Mouse (Mus musculus) testis, adult 2 months (tissue): ENCODE measurements around the gene Churc1.

Experiments used
- CTCF ChIP-seq: fragments of 200-500 bp; IDR thresholded peaks from 2 replicates; pipeline ENCODE4 v1.5.1; 2012; ENCODE audit warnings: low read depth, mild to moderate bottlenecking, inconsistent platforms, low read length, moderate library complexity; ENCODE audit not compliant: control insufficient read depth, insufficient read depth, insufficient replicate concordance
- POLR2A ChIP-seq: fragments of 200-500 bp; IDR thresholded peaks from 2 replicates; pipeline ENCODE4 v1.6.1; 2012; ENCODE audit warnings: low read depth, mild to moderate bottlenecking, inconsistent platforms, low read length, moderate library complexity; ENCODE audit not compliant: control insufficient read depth

DNA sequence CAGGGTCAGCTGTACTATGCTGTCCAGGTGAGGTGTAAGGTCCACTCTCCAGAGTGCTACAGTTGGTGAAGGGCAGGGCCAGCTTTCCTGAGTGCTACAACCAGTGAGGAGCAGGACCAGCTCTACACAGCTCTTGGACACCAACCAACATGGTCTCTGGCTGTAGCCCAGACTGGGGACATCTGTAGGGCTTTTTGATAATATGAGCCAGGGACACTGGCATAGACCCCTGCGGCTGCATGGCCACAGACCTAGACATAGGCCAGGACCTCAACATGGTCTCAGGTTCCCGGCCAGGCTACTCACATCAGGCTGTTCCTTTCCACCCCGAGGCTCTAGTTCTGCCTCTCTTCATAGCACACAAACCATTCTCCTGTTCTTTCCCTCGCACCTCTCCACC, 37.4 kb upstream of the Churc1 start:
- TF ChIP-seq POLR2A (no peak), CTCF (no peak)
